Mouse (Mus musculus) layer of hippocampus, adult 2 months (tissue): ENCODE results near the gene Nckap5. TPM values are rescaled to one million over a fixed set of nuclear protein-coding genes. Genes with fewer than 3 reads are reported as not detected.

ENCODE experiments used
- DNase-seq, 2 experiments: peaks; one replicate each; pipeline ENCODE4 v3.0.0; 2022; ENCODE audit warnings: low spot score in 2 of 2
- H3K27ac ChIP-seq: fragments of 200-600 bp; 2 replicates; pipeline ENCODE4 v1.8.1; 2022
- H3K4me3 ChIP-seq: fragments of 200-600 bp; 2 replicates; pipeline ENCODE4 v1.8.1; 2022; ENCODE audit warnings: mild to moderate bottlenecking
- CTCF ChIP-seq: fragments of 200-600 bp; conservative IDR thresholded peaks from 2 replicates; pipeline ENCODE4 v1.8.1; 2022; ENCODE audit warnings: antibody characterized with exemption, mild to moderate bottlenecking, moderate library complexity
- total RNA-seq, 2 experiments: library from RNA; stranded (reverse); gene quantifications; 2 replicates each; pipeline ENCODE4 v1.2.3; 2021

Gene Nckap5
- total RNA-seq, 2 experiments from 2014 or later, result 10.5 to 11.8 TPM

GRCm38 (mm10) chr1:126677280-126677679 lies 153.3 kb downstream of the Nckap5 start:
- Histone ChIP-seq H3K4me3 (no peak overlapping the region), H3K27ac (no peak overlapping the region)
- DNase-seq, result no peak
- TF ChIP-seq CTCF, result no peak

DNA sequence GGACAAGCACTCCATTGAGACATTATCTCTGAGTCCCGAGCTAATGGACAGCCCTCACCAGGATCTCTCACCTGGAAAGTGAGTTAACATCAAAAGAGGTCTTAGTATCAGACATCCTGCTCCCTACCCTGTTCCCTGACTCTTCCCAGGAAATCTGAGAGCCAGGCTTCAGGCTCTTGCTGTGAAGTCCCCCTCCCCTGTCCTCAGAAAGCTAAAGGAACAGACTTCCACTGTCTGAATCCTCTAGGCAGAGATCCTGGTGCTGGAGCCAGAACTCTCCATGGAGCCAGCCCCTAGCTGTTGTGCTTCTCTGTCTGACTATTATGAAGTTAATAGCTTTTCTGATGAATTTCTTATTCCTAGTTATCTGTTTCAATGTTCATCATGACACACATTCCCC lies 153.8 kb downstream of the Nckap5 start:
- H3K27ac ChIP-seq, result no peak overlapping the region
- no peak for DNase-seq
- no peak for TF ChIP-seq CTCF
- H3K4me3 ChIP-seq, result no peak overlapping the region

DNA sequence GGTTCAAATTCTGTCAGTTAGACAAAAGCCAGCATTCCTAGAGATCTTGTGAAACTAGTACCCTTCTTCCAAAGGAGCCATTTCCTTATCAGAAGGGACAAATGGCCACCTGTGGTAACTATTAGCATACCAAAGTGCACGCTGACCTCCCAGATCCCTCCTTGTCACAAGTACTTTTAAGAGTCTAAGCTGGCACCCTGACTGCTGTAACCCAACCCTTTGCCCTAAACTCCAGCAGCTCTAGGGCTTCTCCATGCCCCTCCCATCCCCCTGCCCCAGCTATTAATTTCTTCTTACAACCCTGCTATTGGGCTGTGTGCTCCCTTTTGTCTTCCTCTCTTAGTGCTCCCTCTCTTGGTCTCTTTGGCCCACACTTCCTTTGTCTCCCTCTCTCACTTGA lies 155.5 kb downstream of the Nckap5 start:
- DNase-seq, result no peak
- no peak overlapping the region for H3K27ac ChIP-seq

GRCm38 (mm10) chr1:126673238-126673637 lies 157.4 kb downstream of the Nckap5 start:
- no peak overlapping the region for H3K27ac ChIP-seq
- DNase-seq, result no peak
- no peak for TF ChIP-seq CTCF
- H3K4me3 ChIP-seq, result no peak overlapping the region

More for the DNA sequence above, 155.5 kb downstream of the Nckap5 start:
- no peak for TF ChIP-seq CTCF
- H3K4me3 ChIP-seq, result no peak overlapping the region

GRCm38 (mm10) chr1:126670507-126670906 lies 160.1 kb downstream of the Nckap5 start:
- DNase-seq, result no peak
- Histone ChIP-seq H3K4me3 (no peak overlapping the region), H3K27ac (no peak overlapping the region)
- no peak for TF ChIP-seq CTCF

GRCm38 (mm10) chr1:126660098-126660999 lies 170.2 kb downstream of the Nckap5 start:
- no peak for DNase-seq
- no peak for TF ChIP-seq CTCF
- Histone ChIP-seq H3K4me3 (no peak overlapping the region), H3K27ac (no peak overlapping the region)

DNA sequence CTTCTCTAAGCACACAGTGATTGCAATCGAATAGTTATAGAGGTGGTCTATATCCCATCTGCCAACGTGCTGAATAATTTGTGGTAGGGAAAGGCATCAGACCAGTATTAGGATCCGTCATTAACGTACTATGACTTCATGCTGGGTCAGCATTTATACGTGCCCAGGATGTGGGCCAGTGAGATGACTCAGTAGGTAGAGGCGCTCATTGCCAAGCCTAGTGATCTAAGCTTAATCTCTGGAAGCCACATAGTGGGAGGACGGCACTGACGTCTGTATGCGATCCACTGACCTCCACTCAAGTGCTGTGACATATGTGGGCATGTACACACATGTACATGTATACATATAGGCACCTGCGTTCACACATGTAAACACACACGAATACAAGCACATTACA lies 171.9 kb downstream of the Nckap5 start:
- TF ChIP-seq CTCF, result no peak
- no peak overlapping the region for H3K4me3 ChIP-seq
- DNase-seq, result no peak
- no peak overlapping the region for H3K27ac ChIP-seq

- peak overlapping the region; percentile 50 for H3K27ac ChIP-seq
- TF ChIP-seq CTCF, result peak; percentile 30
- no peak overlapping the region for H3K4me3 ChIP-seq
- DNase-seq, result peak; percentile 75 to 91
Observed at GRCm38 (mm10) chr1:126656246-126656645, 174.4 kb downstream of the Nckap5 start.

GRCm38 (mm10) chr1:126652085-126652484 lies 178.5 kb downstream of the Nckap5 start:
- no peak overlapping the region for H3K27ac ChIP-seq
- DNase-seq, result no peak
- no peak for TF ChIP-seq CTCF
- H3K4me3 ChIP-seq, result no peak overlapping the region

DNA sequence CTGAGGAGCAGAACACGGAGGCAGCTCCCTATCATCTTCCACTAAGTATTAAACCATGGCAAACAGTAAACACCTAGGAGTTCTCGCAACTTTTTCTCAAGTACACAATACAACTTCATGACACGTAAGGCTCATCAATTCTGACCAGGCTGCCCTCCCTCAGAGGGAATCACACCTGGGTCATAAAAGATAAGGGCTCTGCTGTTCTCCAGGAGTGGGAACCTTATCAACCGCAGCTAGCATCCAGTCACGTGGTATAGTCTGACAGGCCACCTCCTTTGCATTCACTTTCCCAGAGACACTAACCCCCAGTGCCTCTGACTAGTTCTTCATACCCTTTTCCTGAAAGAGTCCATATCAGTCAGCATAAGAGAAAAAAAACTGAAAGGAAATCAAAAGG lies 179.8 kb downstream of the Nckap5 start:
- Histone ChIP-seq H3K4me3 (no peak overlapping the region), H3K27ac (no peak overlapping the region)
- no peak for TF ChIP-seq CTCF
- DNase-seq, result no peak

DNA sequence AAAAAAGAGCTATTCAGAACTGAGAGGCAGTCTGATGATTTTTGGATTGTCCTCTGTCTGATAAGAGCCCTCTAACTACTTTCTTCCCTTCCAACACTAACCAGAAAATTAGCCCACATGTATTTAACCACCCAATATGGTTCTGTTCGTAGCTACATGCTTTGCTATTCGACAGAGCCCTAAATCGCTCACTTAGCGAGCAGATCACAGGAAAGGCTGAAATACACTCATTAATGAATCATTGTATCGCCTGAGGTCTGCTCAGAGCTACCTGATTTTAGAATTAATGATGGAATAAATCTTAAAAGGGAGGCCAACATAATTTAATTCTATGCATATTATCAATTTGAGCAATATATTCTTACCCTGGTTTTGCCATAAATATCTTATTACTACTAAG lies 187.8 kb downstream of the Nckap5 start:
- no peak overlapping the region for H3K27ac ChIP-seq
- H3K4me3 ChIP-seq, result no peak overlapping the region
- TF ChIP-seq CTCF, result no peak
- DNase-seq, result no peak

- DNase-seq, result no peak
- no peak for TF ChIP-seq CTCF
- no peak overlapping the region for H3K27ac ChIP-seq
- no peak overlapping the region for H3K4me3 ChIP-seq
Observed at GRCm38 (mm10) chr1:126639463-126639862, 191.1 kb downstream of the Nckap5 start.

- Histone ChIP-seq H3K27ac (no peak overlapping the region), H3K4me3 (no peak overlapping the region)
- no peak for TF ChIP-seq CTCF
- no peak for DNase-seq
Observed at GRCm38 (mm10) chr1:126637515-126637914, 193.1 kb downstream of the Nckap5 start.

GRCm38 (mm10) chr1:126626206-126626605 lies 204.4 kb downstream of the Nckap5 start:
- DNase-seq, result no peak
- no peak overlapping the region for H3K4me3 ChIP-seq
- no peak for TF ChIP-seq CTCF
- no peak overlapping the region for H3K27ac ChIP-seq
